Mouse (Mus musculus) cerebellum, adult 2 months (tissue): Measurements from ENCODE around the gene Zfp704.

Experiments used
- CTCF ChIP-seq: fragments of 200-500 bp; IDR thresholded peaks from 2 replicates; pipeline ENCODE4 v1.5.1; 2011; ENCODE audit warnings: low read depth, mild to moderate bottlenecking, control low read depth, low read length, moderate library complexity, borderline replicate concordance; ENCODE audit not compliant: insufficient read depth
- POLR2A ChIP-seq: fragments of 200-500 bp; IDR thresholded peaks from 2 replicates; pipeline ENCODE4 v1.6.1; 2011; ENCODE audit warnings: low read length, control low read depth, borderline replicate concordance; ENCODE audit not compliant: insufficient read depth

- no peak for TF ChIP-seq POLR2A
- TF ChIP-seq CTCF, result no peak
Measured at GRCm38 (mm10) chr3:9402836-9403235, 207.0 kb downstream of the Zfp704 start.
